Mouse (Mus musculus): ENCODE measurements around the gene Gm6993. TPM values are rescaled to one million over a fixed set of nuclear protein-coding genes. Genes with fewer than 3 reads are reported as not detected.

Gm6993 gene
- not detected in 2 replicates for total RNA-seq (2023)

DNA sequence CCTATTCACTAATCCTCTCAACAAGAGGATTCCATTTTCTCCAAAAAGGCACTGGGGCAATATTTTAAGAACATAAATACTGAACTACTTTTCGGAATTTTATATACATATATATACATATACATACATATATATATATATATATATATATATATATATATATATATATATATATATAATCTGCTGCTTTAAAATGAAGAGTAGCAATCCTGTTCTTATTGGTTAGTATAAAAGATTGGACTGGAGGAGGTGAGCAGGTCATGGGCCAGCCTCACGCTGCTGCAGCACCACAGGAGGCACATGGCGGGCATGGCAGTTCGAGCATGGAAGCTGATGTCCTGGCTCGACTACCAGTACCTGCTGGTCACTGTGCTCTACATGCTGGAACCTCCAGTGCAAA lies at the start of gene Gm6993:
TSS of gene Gm6993 (plus strand) at position 301 of the 400 bp plus-strand sequence.

DNA sequence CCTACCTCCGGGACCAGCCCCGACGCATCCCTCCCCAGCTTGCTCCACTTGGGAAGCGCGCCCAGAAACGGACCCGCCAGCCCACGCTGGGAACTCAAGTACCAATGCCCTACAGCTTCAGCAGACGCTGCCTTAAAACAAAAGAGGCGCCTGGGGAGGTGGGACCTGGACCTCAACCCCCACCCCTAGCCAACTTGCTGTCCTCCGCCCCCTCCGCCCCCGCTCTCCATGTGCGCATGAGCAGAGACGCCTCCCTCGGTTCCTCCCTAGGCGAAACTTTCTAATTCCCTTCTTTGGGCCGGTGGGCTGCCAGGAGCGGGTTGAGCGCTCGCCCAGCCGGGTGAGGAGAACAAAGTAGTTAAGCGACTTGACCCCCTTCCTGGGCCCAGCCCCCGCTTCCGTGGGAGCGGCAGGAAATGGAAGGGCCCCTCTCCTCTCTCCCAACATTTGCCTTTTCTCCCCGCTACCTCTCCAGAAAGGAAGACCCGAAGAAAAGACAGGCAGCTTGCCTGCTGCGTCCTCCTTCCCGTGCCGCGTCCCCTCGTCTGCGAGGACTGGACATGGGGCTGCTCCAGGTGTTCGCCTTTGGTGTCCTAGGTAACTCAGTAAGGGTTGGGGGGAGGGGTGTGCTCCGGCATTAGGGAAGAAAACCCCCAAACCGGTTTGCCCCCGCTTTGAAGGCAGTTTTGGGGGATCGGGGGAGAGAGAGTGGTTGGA lies 24.6 kb downstream of the Gm6993 start, which contains the start of gene Lamb1:
TSS of gene Lamb1 (plus strand) at position 230 of the 717 bp plus-strand sequence.

Other genes with a start within 250 kb of the Gm6993 start
- gene Fam110c, start 166.9 kb upstream of the Gm6993 start, total RNA-seq (2023), result not detected in 2 replicates
- gene Lamb1, start 24.5 kb downstream of the Gm6993 start, total RNA-seq (2023), result 0.47 TPM in 1 of 2 replicates, not detected in the other
- 38.3 and 43.0 TPM in 2 replicates for gene Dld, start 110.7 kb downstream of the Gm6993 start, total RNA-seq (2023)
- gene Slc26a3, start 150.1 kb downstream of the Gm6993 start, total RNA-seq (2023), result 0.22 TPM in 1 of 2 replicates, not detected in the other

Data from neutrophil, adult 65 days (primary cell).